Mouse (Mus musculus) liver, adult 2 months (tissue): ENCODE data around the gene BC028528.

Experiments
- CTCF ChIP-seq: fragments of 200-500 bp; IDR thresholded peaks from 2 replicates; pipeline ENCODE4 v1.5.1; 2011; ENCODE audit warnings: low read depth, low read length, control low read depth
- POLR2A ChIP-seq: fragments of 200-500 bp; IDR thresholded peaks from 2 replicates; pipeline ENCODE4 v1.6.1; 2011; ENCODE audit warnings: low read length, control low read depth; ENCODE audit not compliant: insufficient read depth; ENCODE audit errors: extremely low read depth

- TF ChIP-seq CTCF (no peak), POLR2A (no peak)
Measured at GRCm38 (mm10) chr3:95934448-95934847, 42.6 kb upstream of the BC028528 start.
